Mouse (Mus musculus): Measurements from ENCODE around the gene Taz.

GRCm38 (mm10) chrX:74299721-74300120 lies 18.0 kb downstream of the Taz start:
- TF ChIP-seq CTCF (IDR thresholded peaks at IDR 0.05; ENCODE audit: borderline replicate concordance, extremely low read depth, insufficient read depth, insufficient read length) (no peak), POLR2A (IDR thresholded peaks at IDR 0.05; ENCODE audit: borderline replicate concordance, extremely low read depth, insufficient read depth, insufficient read length, poor library complexity, severe bottlenecking) (no peak)
